Mouse (Mus musculus) myocyte (in vitro differentiated cells): ENCODE results near the gene Htra3.

Experiments used
- MYOD1 ChIP-seq, 3 experiments: IDR thresholded peaks; one replicate each; pipeline ENCODE4 v1.6.1; 2011; ENCODE audit warnings: control low read depth in 2 of 3, low read depth in 2 of 3, mild to moderate bottlenecking in 2 of 3, moderate library complexity in 1 of 3; ENCODE audit not compliant: insufficient read length in 2 of 3, control insufficient read depth in 1 of 3
- POLR2A ChIP-seq: IDR thresholded peaks from one replicate; pipeline ENCODE4 v1.6.1; 2011; ENCODE audit warnings: low read depth, mild to moderate bottlenecking, control low read depth, moderate library complexity; ENCODE audit not compliant: insufficient read length
- POLR2AphosphoS2 ChIP-seq: IDR thresholded peaks from one replicate; pipeline ENCODE4 v1.6.1; 2011; ENCODE audit warnings: low read depth, control low read depth; ENCODE audit not compliant: insufficient read length
- REST ChIP-seq: IDR thresholded peaks from one replicate; pipeline ENCODE4 v1.6.1; 2011; ENCODE audit warnings: mild to moderate bottlenecking, control low read depth, moderate library complexity; ENCODE audit not compliant: insufficient read depth, insufficient read length
- SRF ChIP-seq: IDR thresholded peaks from one replicate; pipeline ENCODE4 v1.6.1; 2011; ENCODE audit warnings: low read depth; ENCODE audit not compliant: control insufficient read depth, insufficient read length
- TCF12 ChIP-seq: IDR thresholded peaks from one replicate; pipeline ENCODE4 v1.6.1; 2011; ENCODE audit warnings: mild to moderate bottlenecking, control low read depth; ENCODE audit not compliant: poor library complexity, insufficient read depth, severe bottlenecking
- USF1 ChIP-seq: IDR thresholded peaks from one replicate; pipeline ENCODE4 v1.6.1; 2011; ENCODE audit warnings: low read depth, mild to moderate bottlenecking, control low read depth, moderate library complexity

DNA sequence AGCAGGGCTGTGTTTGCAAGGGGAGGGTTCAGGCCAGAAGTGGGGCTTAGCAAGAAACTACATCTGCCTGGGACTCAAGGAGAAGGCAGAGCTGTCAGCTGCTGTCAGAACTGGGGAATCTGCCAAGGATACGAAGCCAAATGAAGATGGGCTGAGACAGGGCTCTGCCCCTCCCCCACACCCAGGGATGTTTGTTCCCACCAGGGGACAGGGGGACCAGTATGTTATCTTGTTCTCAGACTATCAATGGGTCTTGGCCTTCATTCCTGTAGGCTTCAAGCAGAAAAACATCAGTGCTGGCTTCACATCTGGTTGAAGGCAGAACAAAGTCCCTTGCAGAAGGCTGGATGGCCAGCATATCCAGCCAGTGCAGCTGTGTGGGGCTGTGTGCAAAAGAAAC is 50.9 kb downstream of the Htra3 start:
- TF ChIP-seq REST (no peak), POLR2A (no peak), POLR2AphosphoS2 (no peak), SRF (no peak), USF1 (no peak), MYOD1 (IDR thresholded peaks at IDR 0.05; ENCODE audit: control insufficient read depth in 1 of 3, insufficient read length in 2 of 3, low read depth in 2 of 3) (peak in 1 of 3 experiments; percentile 28), TCF12 (no peak)
